8 mouse cellular contexts compared by ENCODE assay signal in genomic region chrX:152146150-152146549, GRCm38 (mm10). TPM values are rescaled to one million over a fixed set of nuclear protein-coding genes. Genes with fewer than 3 reads are reported as not detected.
A peak's percentile ranks its signal among the peaks of the same experiment; 100 is the strongest.
DNase-seq lines count a peak whose midpoint lies in the region; ATAC-seq and TF ChIP-seq lines count a peak whose summit lies in the region.

No protein-coding gene starts in this region.

- peak; percentile 19 for DNase-seq in adrenal gland, adult 2 months
- DNase-seq in adrenal gland, postnatal 25 days, result no peak
- no peak for DNase-seq in lung, postnatal 0 days (ENCODE audit: low spot score)
- no peak for DNase-seq in lung, postnatal 25 days (ENCODE audit: low spot score)
- peak; percentile 55 to 65 for DNase-seq in left cerebral cortex, adult 2 months (ENCODE audit: extremely low spot score in 1 of 2, low spot score in 2 of 2)
- no peak for DNase-seq in spleen, postnatal 14 days (ENCODE audit: low spot score in 2 of 2)
- DNase-seq in urinary bladder, postnatal 14 days (ENCODE audit: low spot score), result no peak

- no peak overlapping the region for H3K4me3 ChIP-seq in lung, postnatal 0 days (ENCODE audit: low read depth, low read length)
- peak overlapping the region; percentile 65 for H3K4me3 ChIP-seq in left cerebral cortex, adult 2 months
- peak overlapping the region; percentile 8; the same call in 1 of the 2 replicates for H3K4me3 ChIP-seq in stomach, embryonic 15.5 days (replicated peaks)

- intact Hi-C loops in left cerebral cortex, adult 2 months (cut with DNase I), result loop anchor here (2.0 to 5.0 kb wide), 5 partner anchors 15 to 144 kb away; partner anchors contain the start of genes Hsd17b10, Ribc1 and Smc1a

- WGBS in lung, postnatal 0 days, result 63% methylated on average over 1 of the region's 1 CpGs
- 33% methylated on average over 1 of the region's 1 CpGs for WGBS in stomach, embryonic 15.5 days

- H3K9me3 ChIP-seq in lung, postnatal 0 days (ENCODE audit: low read length), result no peaks in the 10 kb centered on the region
- H3K9me3 ChIP-seq in stomach, embryonic 15.5 days, result no peaks in the 10 kb centered on the region

- no peaks in the 10 kb centered on the region; the same call in 1 of the 2 replicates for H3K4me1 ChIP-seq in lung, postnatal 0 days (ENCODE audit: insufficient read depth, low read depth, low read length)
- no peaks in the 10 kb centered on the region for H3K4me1 ChIP-seq in stomach, embryonic 15.5 days

- no peak for TF ChIP-seq EP300 in lung, postnatal 0 days (IDR thresholded peaks at IDR 0.05)

- H3K9ac ChIP-seq in lung, postnatal 0 days (replicated peaks; ENCODE audit: low read depth), result no peak overlapping the region
- H3K9ac ChIP-seq in stomach, embryonic 15.5 days, result no peak overlapping the region

- ATAC-seq in lung, postnatal 0 days, result no peak
- no peak for ATAC-seq in stomach, embryonic 15.5 days (ENCODE audit: insufficient read depth, low FRiP score, low read depth)

- H3K27ac ChIP-seq in lung, postnatal 0 days (ENCODE audit: low read length), result no peak overlapping the region
- H3K27ac ChIP-seq in left cerebral cortex, adult 2 months, result peak overlapping the region; percentile 82
- H3K27ac ChIP-seq in stomach, embryonic 15.5 days, result no peak overlapping the region

- no peak for TF ChIP-seq CTCF in lung, postnatal 0 days (IDR thresholded peaks at IDR 0.05)
- no peak for TF ChIP-seq CTCF in left cerebral cortex, adult 2 months (IDR thresholded peaks at IDR 0.05)

- no peaks in the 10 kb centered on the region for H3K27me3 ChIP-seq in lung, postnatal 0 days (replicated peaks; ENCODE audit: insufficient read depth, low read length)
- peaks cover 26% of the 10 kb centered on the region; the same call in 1 of the 2 replicates for H3K27me3 ChIP-seq in stomach, embryonic 15.5 days (replicated peaks)

- no peaks in the 10 kb centered on the region for H3K36me3 ChIP-seq in lung, postnatal 0 days (ENCODE audit: insufficient read depth, low read length)
- no peaks in the 10 kb centered on the region for H3K36me3 ChIP-seq in stomach, embryonic 15.5 days

- peak overlapping the region; percentile 75 for H3K4me2 ChIP-seq in lung, postnatal 0 days (replicated peaks; ENCODE audit: low read depth, low read length)
- peak overlapping the region; percentile 25 for H3K4me2 ChIP-seq in stomach, embryonic 15.5 days

RNA-seq across cellular contexts. Expression of gene Iqsec2, which starts 2.1 kb away (rescaled TPM):
- total RNA-seq in adrenal gland, adult 2 months (2021), result 10 to 100 TPM; 30.4 to 36.2 TPM
- 30.1 and 36.7 TPM in 2 replicates for polyA plus RNA-seq in adrenal gland, adult 2 months (2012; rRNA removed)
- total RNA-seq in adrenal gland, postnatal 25 days (2021), result 27.6 and 32.0 TPM in 2 replicates
- polyA plus RNA-seq in lung, postnatal 0 days (2015; fragmentation: Nextera tagmentation; extraction: Ambion mirVana), result 4.0 and 4.3 TPM in 2 replicates
- total RNA-seq in left cerebral cortex, adult 2 months (2021), result 100 to 1,000 TPM; 152 to 155 TPM
- polyA plus RNA-seq in stomach, embryonic 15.5 days (2015; fragmentation: Nextera tagmentation; extraction: Ambion mirVana), result 2.7 TPM in 2 replicates

Comparison
In these comparisons a context has a peak if more than half of its experiments do, and no peak if none do; other contexts are left out.
1. DNase-seq: peak in adrenal gland, adult 2 months (single experiment) and left cerebral cortex, adult 2 months (2 of 2); none in adrenal gland, postnatal 25 days (single experiment), lung, postnatal 0 days (single experiment), lung, postnatal 25 days (single experiment), spleen, postnatal 14 days (0 of 2) and urinary bladder, postnatal 14 days (single experiment).